Mouse (Mus musculus) heart, adult 2 months (tissue): ENCODE measurements around the gene Ccdc124.

Source experiments
- CTCF ChIP-seq: fragments of 200-600 bp; IDR thresholded peaks from 2 replicates; pipeline ENCODE4 v1.8.1; 2022; ENCODE audit warnings: antibody characterized with exemption, mild to moderate bottlenecking, moderate library complexity
- POLR2A ChIP-seq: fragments of 200-500 bp; IDR thresholded peaks from 2 replicates; pipeline ENCODE4 v1.6.1; 2011; ENCODE audit warnings: mild to moderate bottlenecking, low read depth, low read length, control low read depth; ENCODE audit not compliant: insufficient read depth

DNA sequence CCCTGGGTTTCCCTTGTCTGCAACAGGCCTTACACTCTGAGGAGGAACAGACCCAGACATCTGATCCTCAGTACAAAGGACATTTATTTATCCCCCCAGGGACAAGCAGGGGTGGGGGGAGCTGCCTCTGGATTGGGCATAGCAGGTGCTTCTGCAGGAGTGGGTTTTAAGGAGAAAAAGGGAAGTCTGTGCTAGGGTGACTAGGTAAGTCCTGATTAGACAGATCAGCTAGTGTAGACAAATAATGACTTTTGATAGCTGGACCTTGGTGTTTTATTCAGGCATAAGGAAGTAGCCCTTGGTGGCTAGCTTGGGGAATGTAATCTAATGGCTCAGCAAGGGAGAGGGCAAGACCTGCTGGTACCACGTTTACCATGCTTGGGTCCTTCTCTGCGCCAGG is 25.5 kb upstream of the Ccdc124 start:
- no peak for TF ChIP-seq POLR2A
- TF ChIP-seq CTCF: no peak
